Mouse (Mus musculus): ENCODE measurements around the gene Rab8b. TPM values are rescaled to one million over a fixed set of nuclear protein-coding genes. Genes with fewer than 3 reads are reported as not detected.

The Rab8b gene
- polyA plus RNA-seq, 1 experiment, result 2.3 TPM

GRCm38 (mm10) chr9:66795464-66796324 is 123.8 kb downstream of the Rab8b start, which contains the start of gene Aph1b:
Gene Aph1b (minus strand): TSS chr9:66795490.
- no peaks in the 10 kb centered on the region for H3K36me3 ChIP-seq (ENCODE audit: control insufficient read depth, insufficient read depth)
- no peaks in the 10 kb centered on the region for H3K79me2 ChIP-seq (ENCODE audit: control insufficient read depth, insufficient read depth)
- peak within 1 kb of the TSS; percentile 4 for H3ac ChIP-seq (ENCODE audit: control insufficient read depth, insufficient read length)
- H3K27me3 ChIP-seq (ENCODE audit: control insufficient read depth, insufficient read depth, insufficient read length), result no peaks in the 10 kb centered on the region
- TF ChIP-seq USF1 (IDR thresholded peaks at IDR 0.05; ENCODE audit: low read depth) (no peak), MAX (IDR thresholded peaks at IDR 0.05; ENCODE audit: low read depth) (no peak), POLR2A (IDR thresholded peaks at IDR 0.05; ENCODE audit: insufficient read length, low read depth) (peak; percentile 47)
- peak within 1 kb of the TSS; percentile 98 for H3K4me2 ChIP-seq (ENCODE audit: low read depth)
- H3K4me3 ChIP-seq, result peak within 1 kb of the TSS; percentile 46

- peak; percentile 52 for TF ChIP-seq POLR2A (IDR thresholded peaks at IDR 0.05; ENCODE audit: insufficient read length, low read depth)
- TF ChIP-seq CEBPB (IDR thresholded peaks at IDR 0.05; ENCODE audit: insufficient read depth, poor library complexity, severe bottlenecking), result no peak
- no peak for TF ChIP-seq SRF (IDR thresholded peaks at IDR 0.05; ENCODE audit: control insufficient read depth, insufficient read length, low read depth)
- no peak for TF ChIP-seq REST (IDR thresholded peaks at IDR 0.05; ENCODE audit: insufficient read depth, insufficient read length)
- no peak for TF ChIP-seq E2F4 (IDR thresholded peaks at IDR 0.05; ENCODE audit: insufficient read depth)
- Histone ChIP-seq H3K4me2 (ENCODE audit: low read depth) (peak overlapping the region; percentile 98), H3K27me3 (ENCODE audit: control insufficient read depth, insufficient read depth, insufficient read length) (no peaks in the 10 kb centered on the region), H3ac (ENCODE audit: control insufficient read depth, insufficient read length) (peak overlapping the region; percentile 4), H3K36me3 (ENCODE audit: control insufficient read depth, insufficient read depth) (peaks cover 3% of the 10 kb centered on the region), H3K79me2 (ENCODE audit: control insufficient read depth, insufficient read depth) (no peaks in the 10 kb centered on the region), H3K4me3 (peak overlapping the region; percentile 46)
Observed at GRCm38 (mm10) chr9:66794629-66795463, 124.6 kb downstream of the Rab8b start.

Other genes with a start within 250 kb of the Rab8b start
- 0.40 TPM for gene Car12, start 206.0 kb downstream of the Rab8b start, polyA plus RNA-seq (2012; fragmentation: generic; extraction: Trizol)
- 2.5 TPM for gene Aph1b, start 124.2 kb downstream of the Rab8b start, polyA plus RNA-seq (2012; fragmentation: generic; extraction: Trizol)
- not detected for gene Gm10647, start 122.6 kb downstream of the Rab8b start, polyA plus RNA-seq (2012; fragmentation: generic; extraction: Trizol)
- gene Aph1c, start 85.0 kb downstream of the Rab8b start, polyA plus RNA-seq (2012; fragmentation: generic; extraction: Trizol), result 2.7 TPM
- 588 TPM for gene Rps27l, start 26.4 kb upstream of the Rab8b start, polyA plus RNA-seq (2012; fragmentation: generic; extraction: Trizol)
- gene Lactb, start 55.8 kb upstream of the Rab8b start, polyA plus RNA-seq (2012; fragmentation: generic; extraction: Trizol), result 6.6 TPM
- gene Tpm1, start 129.7 kb upstream of the Rab8b start, polyA plus RNA-seq (2012; fragmentation: generic; extraction: Trizol), result 1,921 TPM